Mouse (Mus musculus): ENCODE measurements at regions not wholly inside any gene's neighbourhood (a gene's known extent, or its start where the extent isn't known, plus 50 kb on each side); places are given as distances from the start of the nearest gene placed in this dataset.

GRCm38 (mm10) chr17:82583801-82584200, 631.3 kb upstream of the Pkdcc start:
- TF ChIP-seq CTCF (IDR thresholded peaks at IDR 0.05) (no peak), EP300 (IDR thresholded peaks at IDR 0.05) (no peak)

All from lung, postnatal 0 days (tissue).